Mouse (Mus musculus) olfactory bulb, adult 2 months (tissue): ENCODE data around the gene Ercc6l2. TPM values are rescaled to one million over a fixed set of nuclear protein-coding genes. Genes with fewer than 3 reads are reported as not detected.

Experiments
- H3K27ac ChIP-seq: fragments of 200-500 bp; 2 replicates; pipeline ENCODE4 v1.5.1; 2012; ENCODE audit warnings: low read depth, low read length; ENCODE audit not compliant: insufficient read depth
- H3K4me1 ChIP-seq: fragments of 200-500 bp; 2 replicates; pipeline ENCODE4 v1.6.1; 2012; ENCODE audit warnings: low read length; ENCODE audit not compliant: control insufficient read depth, insufficient read depth
- H3K4me3 ChIP-seq: fragments of 200-500 bp; 2 replicates; pipeline ENCODE4 v1.5.1; 2012; ENCODE audit warnings: mild to moderate bottlenecking, low read depth, low read length, moderate library complexity; ENCODE audit not compliant: insufficient read depth
- CTCF ChIP-seq: fragments of 200-500 bp; IDR thresholded peaks from 2 replicates; pipeline ENCODE4 v1.5.1; 2012; ENCODE audit warnings: low read depth, mild to moderate bottlenecking, low read length, moderate library complexity; ENCODE audit not compliant: insufficient read depth
- POLR2A ChIP-seq: fragments of 200-500 bp; IDR thresholded peaks from 2 replicates; pipeline ENCODE4 v1.6.1; 2012; ENCODE audit warnings: mild to moderate bottlenecking, low read depth, low read length, moderate library complexity; ENCODE audit not compliant: insufficient read depth
- WGBS: fragments of 180-500 bp; shearing (Covaris S2); methylation state at CpG from one replicate; pipeline ENCODE4 v1.1.7; 2018; 5-methylcytosine and 5-hydroxymethylcytosine counted together
- polyA plus RNA-seq: library from polyadenylated mRNA; stranded (reverse); fragments of >200 nt; gene quantifications from 2 replicates; pipeline ENCODE4 v1.2.4, GENCODE M21; 2012; ENCODE audit warnings: low replicate concordance; ENCODE audit not compliant: missing spikeins, insufficient read depth, insufficient read length

Gene Ercc6l2
- polyA plus RNA-seq, 1 experiment: not detected

DNA sequence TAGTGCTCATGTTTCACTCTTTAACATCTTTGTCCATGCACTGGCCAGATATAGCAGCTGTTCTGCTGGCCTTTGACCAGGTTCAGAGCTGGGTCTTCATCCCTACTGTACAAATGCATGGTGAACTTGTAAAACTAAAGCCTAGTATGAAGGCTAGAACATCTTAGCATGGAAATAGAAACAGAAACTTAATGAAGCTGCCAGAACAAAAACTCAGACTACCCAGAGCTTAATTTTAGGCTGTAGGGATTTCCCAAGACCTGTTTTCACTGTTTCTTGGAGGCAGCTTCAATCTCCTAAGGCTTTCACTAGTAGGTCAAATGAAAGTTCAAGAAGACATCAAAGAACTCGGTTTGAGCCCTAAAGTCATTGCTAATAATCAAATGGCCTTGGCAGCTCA, 15.1 kb upstream of the Ercc6l2 start:
- no peak overlapping the region for H3K4me3 ChIP-seq
- no peaks in the 10 kb centered on the region for H3K4me1 ChIP-seq
- 73% methylated on average over 1 of the region's 1 CpGs for WGBS
- no peak for TF ChIP-seq CTCF
- no peak for TF ChIP-seq POLR2A
- H3K27ac ChIP-seq: no peak overlapping the region

DNA sequence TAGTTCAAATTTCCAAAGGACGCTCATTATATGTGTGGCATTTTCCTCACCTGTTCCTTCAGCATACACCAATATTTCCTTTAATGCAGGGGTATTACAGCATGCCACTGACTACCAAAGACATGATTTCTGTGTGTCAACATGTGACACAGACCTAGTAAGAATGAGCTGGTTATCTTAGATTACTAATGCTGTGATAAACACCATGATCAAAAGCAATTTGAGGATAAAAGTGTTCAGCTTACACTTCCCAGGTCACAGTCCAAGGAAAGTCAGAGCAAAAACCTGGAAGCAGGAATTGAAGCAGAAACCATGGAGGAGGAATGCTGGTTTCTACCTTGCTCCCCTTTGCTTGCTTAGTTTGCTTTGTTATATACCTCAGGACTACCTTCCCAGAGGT, 13.8 kb upstream of the Ercc6l2 start:
- TF ChIP-seq CTCF: no peak
- no peak for TF ChIP-seq POLR2A
- H3K27ac ChIP-seq: no peak overlapping the region
- no peak overlapping the region for H3K4me3 ChIP-seq
- WGBS: 90% methylated on average over 1 of the region's 1 CpGs
- H3K4me1 ChIP-seq: no peaks in the 10 kb centered on the region

DNA sequence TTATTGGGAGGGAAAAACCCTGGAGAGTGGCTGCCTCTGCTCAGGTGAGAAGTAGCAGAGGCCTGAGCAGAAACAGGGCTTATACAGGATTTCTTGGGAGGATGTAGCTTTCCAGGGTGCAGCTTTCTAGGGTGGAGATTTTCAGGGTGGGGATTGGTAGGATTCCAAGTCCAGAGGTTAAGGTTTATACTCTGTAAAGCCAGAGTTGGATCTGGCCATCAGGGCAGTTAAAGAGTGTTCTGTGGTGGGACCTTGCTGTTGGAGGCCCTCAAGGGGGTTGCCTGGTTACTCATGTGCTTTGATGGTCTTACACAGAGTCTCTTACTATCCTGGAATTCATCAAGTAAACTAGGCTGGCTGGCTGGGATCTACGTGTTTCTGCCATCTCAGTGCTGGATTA, 7.8 kb upstream of the Ercc6l2 start:
- Histone ChIP-seq H3K4me1 (no peaks in the 10 kb centered on the region), H3K4me3 (no peak overlapping the region), H3K27ac (no peak overlapping the region)
- 88% methylated on average over 1 of the region's 1 CpGs for WGBS
- no peak for TF ChIP-seq POLR2A
- TF ChIP-seq CTCF: no peak

DNA sequence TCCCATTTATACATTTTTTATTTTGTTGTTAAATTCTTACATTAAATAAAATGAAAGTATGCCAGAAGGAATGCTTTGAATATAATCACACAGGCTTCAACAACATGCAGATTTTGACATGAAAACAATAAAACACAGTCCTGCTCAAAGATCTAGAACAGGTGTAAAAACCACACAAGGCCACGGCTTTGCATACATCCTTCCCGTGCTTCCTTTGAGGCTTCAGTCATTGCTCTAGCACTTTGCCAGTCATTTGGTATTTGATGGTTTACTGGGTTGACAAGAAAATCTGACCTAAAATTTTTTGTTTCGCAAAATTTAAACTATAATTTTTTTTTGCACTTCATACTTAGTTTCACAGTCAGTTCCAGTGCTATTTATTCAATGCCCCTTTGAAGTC, 7.1 kb upstream of the Ercc6l2 start:
- H3K4me3 ChIP-seq: no peak overlapping the region
- H3K4me1 ChIP-seq: no peaks in the 10 kb centered on the region
- no peak for TF ChIP-seq CTCF
- no peak for TF ChIP-seq POLR2A
- no peak overlapping the region for H3K27ac ChIP-seq
- 94% methylated on average over 3 of the region's 3 CpGs for WGBS

DNA sequence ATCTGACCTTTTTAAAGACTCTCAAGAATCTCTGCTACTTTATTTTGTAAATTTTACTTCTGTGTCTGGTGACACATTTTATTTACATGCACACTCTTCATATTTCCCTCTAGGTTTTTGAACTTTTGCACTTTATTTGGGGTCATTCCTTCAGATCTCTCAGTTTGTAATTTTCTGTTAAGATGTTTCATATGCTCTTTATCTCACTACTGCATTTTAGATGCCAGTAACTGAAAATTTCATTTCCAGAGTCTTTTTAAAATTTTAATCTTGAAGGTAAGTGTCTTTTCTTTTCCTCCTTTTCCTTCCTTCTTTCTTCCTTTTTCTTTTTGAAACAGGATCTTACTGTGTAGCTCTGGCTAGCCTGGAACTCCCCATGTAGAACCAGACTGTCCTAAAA, 3.6 kb upstream of the Ercc6l2 start:
- TF ChIP-seq POLR2A (no peak), CTCF (no peak)
- Histone ChIP-seq H3K4me3 (no peak overlapping the region), H3K4me1 (no peaks in the 10 kb centered on the region), H3K27ac (no peak overlapping the region)

GRCm38 (mm10) chr13:63815931-63816330, 891 bp downstream of the Ercc6l2 start:
- no peak for TF ChIP-seq CTCF
- no peak for TF ChIP-seq POLR2A
- no peaks in the 10 kb centered on the region for H3K4me1 ChIP-seq
- no peak overlapping the region for H3K27ac ChIP-seq
- no peak overlapping the region for H3K4me3 ChIP-seq

- Histone ChIP-seq H3K4me1 (no peaks in the 10 kb centered on the region), H3K4me3 (no peak overlapping the region), H3K27ac (no peak overlapping the region)
- 99% methylated on average over 2 of the region's 2 CpGs for WGBS
- TF ChIP-seq POLR2A: no peak
- no peak for TF ChIP-seq CTCF
These were observed 30.7 kb downstream of the Ercc6l2 start for GRCm38 (mm10) chr13:63845758-63846157.

DNA sequence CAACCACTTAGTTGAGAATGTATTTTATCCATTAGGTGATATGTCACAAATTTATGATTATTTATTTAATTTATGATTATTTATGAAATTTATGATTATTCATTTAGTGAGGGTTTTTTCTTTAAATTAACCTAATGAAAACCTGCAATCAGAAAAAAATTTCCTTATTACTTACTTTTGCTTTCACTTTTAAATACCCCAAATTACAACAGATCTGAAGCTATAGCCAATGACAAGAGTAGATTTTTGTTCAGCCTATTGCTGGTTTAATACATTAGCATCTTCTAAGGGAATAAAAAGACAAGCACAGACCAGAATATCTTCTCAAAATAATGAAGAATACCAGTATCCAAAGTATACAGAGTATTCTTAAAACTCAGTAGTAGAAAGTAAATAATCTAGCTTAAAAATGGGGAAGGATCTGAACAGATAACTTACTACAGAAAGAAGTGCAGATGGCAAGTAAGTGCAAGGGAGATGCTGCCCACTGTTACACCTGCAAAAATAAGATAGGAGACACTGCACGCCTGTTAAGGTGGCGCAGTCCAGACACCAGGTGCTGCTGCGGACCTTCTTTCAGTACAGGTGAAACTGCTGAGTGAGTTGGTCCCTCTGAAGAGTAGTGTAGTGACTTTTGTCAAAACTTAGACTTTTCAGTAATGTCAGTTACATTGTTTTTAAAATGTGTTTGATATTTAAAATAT, 35.4 kb downstream of the Ercc6l2 start:
- Histone ChIP-seq H3K4me3 (no peak overlapping the region), H3K4me1 (no peaks in the 10 kb centered on the region), H3K27ac (no peak overlapping the region)
- TF ChIP-seq CTCF: no peak
- no peak for TF ChIP-seq POLR2A
- WGBS: over 99% methylated on average over 3 of the region's 3 CpGs

DNA sequence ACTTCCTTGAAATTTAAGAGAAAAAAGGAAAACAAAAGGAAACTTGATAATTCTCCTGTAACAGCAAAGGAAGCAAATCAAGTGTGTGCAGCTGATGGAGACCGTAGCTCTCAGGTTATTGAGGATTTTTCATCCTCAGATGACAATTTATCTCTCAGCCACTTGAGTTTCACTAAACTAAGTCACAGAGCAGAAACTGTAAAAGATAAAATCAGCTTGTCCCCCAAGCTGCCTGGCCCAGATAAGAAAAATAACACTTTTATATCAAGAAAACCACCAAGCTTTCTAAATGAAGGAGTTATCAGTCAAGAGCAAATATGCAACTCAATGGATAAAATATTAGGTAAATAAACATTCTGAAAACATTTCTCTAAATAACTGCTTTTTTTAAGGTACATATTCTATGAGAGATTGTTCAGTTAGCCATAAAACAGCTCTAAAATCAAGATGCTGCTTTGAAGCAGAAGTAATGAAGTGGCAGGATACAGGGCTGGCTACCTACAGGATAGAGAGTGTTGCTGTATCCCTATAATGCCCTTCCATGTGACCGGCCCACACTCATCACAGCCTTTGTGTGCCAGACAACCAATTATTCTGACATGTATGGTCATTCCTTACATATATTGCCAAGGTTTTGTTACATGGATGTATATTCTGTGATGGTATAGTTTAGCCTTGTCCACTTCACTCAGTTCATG, 57.7 kb downstream of the Ercc6l2 start:
- TF ChIP-seq CTCF: no peak
- TF ChIP-seq POLR2A: no peak
- Histone ChIP-seq H3K27ac (no peak overlapping the region), H3K4me3 (no peak overlapping the region), H3K4me1 (no peaks in the 10 kb centered on the region)
- 98% methylated on average over 2 of the region's 2 CpGs for WGBS
